Comparison of ENCODE assay signal across 18 mouse cellular contexts in the genomic region with DNA sequence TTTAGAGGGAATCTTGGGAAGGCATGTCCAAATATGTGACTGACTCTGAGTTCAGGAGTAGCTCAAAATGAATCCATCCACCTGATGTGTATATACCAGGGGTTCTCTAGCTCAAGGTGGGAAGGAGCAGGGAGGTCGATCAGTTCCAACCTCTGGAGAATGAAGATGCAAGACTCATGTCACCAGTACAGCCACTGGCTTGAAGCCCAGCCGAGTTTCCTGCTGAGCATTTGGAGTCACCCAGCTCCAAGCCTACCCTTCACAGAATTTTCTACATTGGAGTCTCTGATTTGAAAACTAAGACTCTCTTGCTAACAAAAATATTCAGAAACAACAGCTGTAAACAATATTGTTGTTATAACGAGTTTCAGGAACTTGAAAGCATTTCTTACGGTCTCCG.
"Had no signal": no experiment of that assay in that cellular context is flagged by ENCODE, and none has a peak within 500 bp of the region (broad histone marks: within the 10 kb centered on the region; RNA-seq: fewer than 3 reads in every experiment).

No protein-coding gene starts in this region.

- H3K4me3 ChIP-seq: liver, embryonic 12.5 days; midbrain, embryonic 10.5 days; midbrain, embryonic 13.5 days; myocyte; neural tube, embryonic 13.5 days; neural tube, embryonic 15.5 days had no signal

- H3K27ac ChIP-seq: liver, embryonic 12.5 days; liver, embryonic 14.5 days; midbrain, embryonic 10.5 days; midbrain, embryonic 13.5 days; neural tube, embryonic 13.5 days; neural tube, embryonic 15.5 days had no signal

- H3K4me2 ChIP-seq: liver, embryonic 12.5 days; lung, embryonic 14.5 days; midbrain, embryonic 13.5 days; neural tube, embryonic 13.5 days; neural tube, embryonic 15.5 days had no signal

- DNase-seq: lung, adult 18-20 months; lung, embryonic 14.5 days; retina, postnatal 1 day; right cerebral cortex, adult 18-20 months; right cerebral cortex, postnatal 25 days; right cerebral cortex, postnatal 4 days; spleen, adult 18-20 months; thymus, adult 18-20 months; thymus, postnatal 14 days; thymus, postnatal 36 days had no signal

- H3K4me1 ChIP-seq: liver, embryonic 12.5 days; midbrain, embryonic 13.5 days had no signal

- ATAC-seq: liver, embryonic 12.5 days; midbrain, embryonic 13.5 days; midbrain, embryonic 16.5 days had no signal

- H3K9me3 ChIP-seq: liver, embryonic 12.5 days; midbrain, embryonic 10.5 days; midbrain, embryonic 13.5 days; neural tube, embryonic 13.5 days; neural tube, embryonic 15.5 days had no signal

- H3K27me3 ChIP-seq: liver, embryonic 12.5 days; midbrain, embryonic 13.5 days; neural tube, embryonic 13.5 days; neural tube, embryonic 15.5 days had no signal

- H3K9ac ChIP-seq: liver, embryonic 12.5 days; liver, embryonic 14.5 days; lung, embryonic 14.5 days; midbrain, embryonic 13.5 days; neural tube, embryonic 13.5 days; neural tube, embryonic 15.5 days had no signal

- H3K36me3 ChIP-seq: liver, embryonic 12.5 days; midbrain, embryonic 10.5 days; midbrain, embryonic 13.5 days; neural tube, embryonic 13.5 days; neural tube, embryonic 15.5 days had no signal
